ENCODE assay signal across 8 mouse cellular contexts in the genomic region with DNA sequence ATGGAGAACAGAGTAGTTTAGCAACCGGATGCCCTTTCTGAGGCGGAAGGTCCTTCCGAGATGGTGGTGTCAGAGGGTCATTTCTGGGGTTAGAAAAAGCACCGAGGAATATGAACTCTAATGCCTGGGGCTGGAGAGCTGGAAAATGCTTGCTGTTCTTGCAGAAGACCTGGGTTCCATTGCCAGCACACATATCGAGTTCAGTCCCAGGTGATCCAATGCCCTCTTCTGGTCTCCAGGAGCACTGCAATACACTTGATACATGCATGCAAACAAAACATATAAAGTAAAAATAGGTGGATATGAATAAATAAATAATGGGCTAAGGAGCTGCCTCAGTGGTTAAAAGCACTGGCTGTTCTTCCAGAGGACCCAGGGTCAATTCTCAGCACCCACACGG. TPM values are rescaled to one million over a fixed set of nuclear protein-coding genes. Genes with fewer than 3 reads are reported as not detected.
A peak's percentile ranks its signal among the peaks of the same experiment; 100 is the strongest.
DNase-seq lines count a peak whose midpoint lies in the region; ATAC-seq lines count a peak whose summit lies in the region.

No protein-coding gene starts in this region.

- no peak overlapping the region for H3K4me3 ChIP-seq in forebrain, embryonic 14.5 days (ENCODE audit: low read depth, low read length)
- H3K4me3 ChIP-seq in forebrain, embryonic 11.5 days (ENCODE audit: low read depth, low read length): no peak overlapping the region

- no peak overlapping the region for H3K4me2 ChIP-seq in forebrain, embryonic 14.5 days (ENCODE audit: low read length)
- H3K4me2 ChIP-seq in forebrain, embryonic 11.5 days (ENCODE audit: low read depth, low read length, severe bottlenecking): no peak overlapping the region

- no peaks in the 10 kb centered on the region for H3K27me3 ChIP-seq in forebrain, embryonic 14.5 days (replicated peaks; ENCODE audit: control insufficient read depth, insufficient read depth, low read length)
- no peaks in the 10 kb centered on the region for H3K27me3 ChIP-seq in forebrain, embryonic 11.5 days (ENCODE audit: control insufficient read depth, insufficient read depth, low read length)

- no peaks in the 10 kb centered on the region for H3K4me1 ChIP-seq in forebrain, embryonic 14.5 days (ENCODE audit: control insufficient read depth, insufficient read depth, low read length)
- H3K4me1 ChIP-seq in forebrain, embryonic 11.5 days (replicated peaks; ENCODE audit: control insufficient read depth, insufficient read depth, low read length): no peaks in the 10 kb centered on the region

- no peaks in the 10 kb centered on the region for H3K9me3 ChIP-seq in forebrain, embryonic 14.5 days (replicated peaks; ENCODE audit: control insufficient read depth, low read length)
- H3K9me3 ChIP-seq in forebrain, embryonic 11.5 days (ENCODE audit: control insufficient read depth, low read length): no peaks in the 10 kb centered on the region

- WGBS in forebrain, embryonic 14.5 days: 66% methylated on average over 6 of the region's 6 CpGs
- 69% methylated on average over 6 of the region's 6 CpGs for WGBS in forebrain, embryonic 11.5 days

- intact Hi-C loops in left cerebral cortex, postnatal 36 days (cut with DNase I): no loop called here

- H3K36me3 ChIP-seq in forebrain, embryonic 14.5 days (ENCODE audit: control insufficient read depth, insufficient read depth, low read length): no peaks in the 10 kb centered on the region
- no peaks in the 10 kb centered on the region for H3K36me3 ChIP-seq in forebrain, embryonic 11.5 days (ENCODE audit: control insufficient read depth, insufficient read depth, low read length)

- no peak overlapping the region for H3K9ac ChIP-seq in forebrain, embryonic 14.5 days (ENCODE audit: low read length)
- no peak overlapping the region for H3K9ac ChIP-seq in forebrain, embryonic 11.5 days (ENCODE audit: low read length)

- peak; percentile 35 for DNase-seq in forebrain, embryonic 14.5 days (ENCODE audit: low spot score)
- DNase-seq in forebrain, embryonic 11.5 days (ENCODE audit: low spot score): no peak
- peak; percentile 13 for DNase-seq in thymus, postnatal 14 days
- no peak for DNase-seq in thymus, adult 18-20 months
- peak; percentile 28 for DNase-seq in kidney, postnatal 10 days
- no peak for DNase-seq in left cerebral cortex, postnatal 36 days (ENCODE audit: low spot score in 2 of 2)
- no peak for DNase-seq in layer of hippocampus, adult 8-10 months (ENCODE audit: low spot score in 2 of 2)
- DNase-seq in spleen, adult 12 weeks (ENCODE audit: low spot score): no peak

- no peak for ATAC-seq in forebrain, embryonic 14.5 days
- no peak for ATAC-seq in forebrain, embryonic 11.5 days (replicated peaks; ENCODE audit: low FRiP score)

- H3K27ac ChIP-seq in forebrain, embryonic 14.5 days (ENCODE audit: low read depth, low read length): no peak overlapping the region
- no peak overlapping the region for H3K27ac ChIP-seq in forebrain, embryonic 11.5 days (ENCODE audit: low read depth, low read length)

RNA-seq across cellular contexts. Expression of a gene that starts 22.4 kb away (rescaled TPM):
- polyA plus RNA-seq in forebrain, embryonic 14.5 days (2014; fragmentation: Nextera tagmentation; extraction: Ambion mirVana): 497 and 526 TPM in 2 replicates
- 560 and 627 TPM in 2 replicates for polyA plus RNA-seq in forebrain, embryonic 11.5 days (2014; fragmentation: Nextera tagmentation; extraction: Ambion mirVana)
- total RNA-seq in left cerebral cortex, postnatal 36 days (2021): 100 to 1,000 TPM; 298 to 335 TPM
- 100 to 1,000 TPM; 255 to 270 (median 268) TPM for total RNA-seq in layer of hippocampus, adult 8-10 months (2022)

RNA-seq across cellular contexts. Expression of a gene that starts 38.1 kb away (rescaled TPM):
- polyA plus RNA-seq in forebrain, embryonic 14.5 days (2014; fragmentation: Nextera tagmentation; extraction: Ambion mirVana): 122 TPM in 2 replicates
- polyA plus RNA-seq in forebrain, embryonic 11.5 days (2014; fragmentation: Nextera tagmentation; extraction: Ambion mirVana): 122 and 135 TPM in 2 replicates
- total RNA-seq in left cerebral cortex, postnatal 36 days (2021): 10 to 100 TPM; 91.2 to 97.2 TPM
- 100 to 1,000 TPM in 2 of 4 experiments, 10 to 100 TPM in 2; 95.1 to 105 (median 98.5) TPM for total RNA-seq in layer of hippocampus, adult 8-10 months (2022)

Comparison
In these comparisons a context has a peak if more than half of its experiments do, and no peak if none do; other contexts are left out.
1. DNase-seq: peak in forebrain, embryonic 14.5 days (single experiment), thymus, postnatal 14 days (single experiment) and kidney, postnatal 10 days (single experiment); none in forebrain, embryonic 11.5 days (single experiment), thymus, adult 18-20 months (0 of 2), left cerebral cortex, postnatal 36 days (0 of 2), layer of hippocampus, adult 8-10 months (0 of 2) and spleen, adult 12 weeks (single experiment).